Mouse (Mus musculus) midbrain, embryonic 10.5 days (tissue): ENCODE measurements around the gene 4930578C19Rik. TPM values are rescaled to one million over a fixed set of nuclear protein-coding genes. Genes with fewer than 3 reads are reported as not detected.
"Not testable (repeated sequence)": the region's sequence is repeated elsewhere in the genome, so short reads cannot be mapped to it uniquely, and the experiment has no call there.

ENCODE experiments used
- DNase-seq: peaks from one replicate; pipeline ENCODE4 v3.0.0-alpha.2; 2017; ENCODE audit warnings: low spot score
- H3K27ac ChIP-seq: fragments of 300-500 bp; sonication (generic); replicated peaks from 2 replicates; pipeline ENCODE4 v1.5.1; 2016; ENCODE audit warnings: mild to moderate bottlenecking
- H3K27me3 ChIP-seq: fragments of 300-500 bp; sonication (generic); 2 replicates; pipeline ENCODE4 v1.6.1; 2016; ENCODE audit warnings: low read depth, mild to moderate bottlenecking; ENCODE audit not compliant: poor library complexity, severe bottlenecking
- H3K36me3 ChIP-seq: fragments of 300-500 bp; sonication (generic); 2 replicates; pipeline ENCODE4 v1.6.1; 2016; ENCODE audit warnings: mild to moderate bottlenecking, moderate library complexity
- H3K4me1 ChIP-seq: fragments of 300-500 bp; sonication (generic); 2 replicates; pipeline ENCODE4 v1.6.1; 2016
- H3K4me3 ChIP-seq: fragments of 300-500 bp; sonication (generic); 2 replicates; pipeline ENCODE4 v1.5.1; 2016; ENCODE audit warnings: mild to moderate bottlenecking, moderate library complexity
- H3K9me3 ChIP-seq: fragments of 300-500 bp; sonication (generic); replicated peaks from 2 replicates; pipeline ENCODE4 v1.6.1; 2016; ENCODE audit warnings: mild to moderate bottlenecking
- WGBS: fragments of 180-500 bp; shearing (Covaris S2); methylation state at CpG from one replicate; pipeline ENCODE4 v1.1.7; 2016; 5-methylcytosine and 5-hydroxymethylcytosine counted together
- polyA plus RNA-seq: library from polyadenylated mRNA; unstranded; fragments of >200 nt; fragmentation: Nextera tagmentation; extraction: Ambion mirVana; gene quantifications from 2 replicates; pipeline ENCODE4 v1.2.1, GENCODE M21; 2016

4930578C19Rik gene
- polyA plus RNA-seq, 1 experiment from 2014 or later, result 0.16 TPM

- no peaks in the 10 kb centered on the region for H3K4me1 ChIP-seq
- WGBS, result 93% methylated on average over 2 of the region's 2 CpGs
- no peaks in the 10 kb centered on the region for H3K27me3 ChIP-seq
- no peak overlapping the region for H3K27ac ChIP-seq
- peaks cover 3% of the 10 kb centered on the region; the same call in 1 of the 2 replicates for H3K9me3 ChIP-seq
- H3K36me3 ChIP-seq, result no peaks in the 10 kb centered on the region
- no peak overlapping the region for H3K4me3 ChIP-seq
- no peak for DNase-seq
These were observed 64.5 kb downstream of the 4930578C19Rik start for GRCm38 (mm10) chrX:18396700-18397099.

GRCm38 (mm10) chrX:18384181-18384580 is 77.0 kb downstream of the 4930578C19Rik start:
- not testable (repeated sequence) for H3K36me3 ChIP-seq, H3K4me3 ChIP-seq, DNase-seq, H3K4me1 ChIP-seq, H3K27ac ChIP-seq, H3K27me3 ChIP-seq, H3K9me3 ChIP-seq
- WGBS, result 79% methylated on average over 5 of the region's 5 CpGs
